Mouse (Mus musculus) bone marrow macrophage, adult 2 months (primary cell): ENCODE data around the gene Sptssa.

Experiments used
- CTCF ChIP-seq: IDR thresholded peaks from 2 replicates; pipeline ENCODE4 v1.5.1; 2012; ENCODE audit warnings: low read depth, mild to moderate bottlenecking, low read length, moderate library complexity
- POLR2A ChIP-seq: IDR thresholded peaks from 2 replicates; pipeline ENCODE4 v1.6.1; 2012; ENCODE audit warnings: mild to moderate bottlenecking, low read depth, low read length, borderline replicate concordance

- TF ChIP-seq CTCF (no peak), POLR2A (no peak)
Observed at GRCm38 (mm10) chr12:54699394-54699793, 43.0 kb upstream of the Sptssa start.
